Mouse (Mus musculus): ENCODE results near the gene 1110051M20Rik.

DNA sequence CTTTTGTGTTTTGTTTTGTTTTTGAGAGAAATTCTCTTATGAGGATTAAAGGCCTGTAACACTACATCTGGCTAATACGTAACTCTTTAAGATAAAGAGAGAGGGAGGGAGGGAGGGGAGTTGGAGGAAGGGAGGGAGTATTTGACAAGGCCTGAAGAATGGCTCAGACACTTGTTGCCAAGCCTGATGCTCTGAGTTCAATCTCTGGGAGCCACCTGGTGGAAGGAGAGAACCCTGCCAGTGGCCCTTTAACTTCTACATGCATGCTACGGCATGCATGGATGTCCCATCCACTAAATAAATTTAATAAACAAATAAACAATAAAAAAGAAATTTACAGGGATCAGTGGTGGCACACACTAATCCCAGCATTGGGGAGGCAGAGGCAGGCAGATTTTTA, 142.7 kb downstream of the 1110051M20Rik start:
- TF ChIP-seq CTCF (IDR thresholded peaks at IDR 0.05; ENCODE audit: borderline replicate concordance, insufficient read depth, low read depth, low read length) (no peak), POLR2A (IDR thresholded peaks at IDR 0.05; ENCODE audit: borderline replicate concordance, insufficient read depth, low read length) (no peak)

Measured in cerebellum, adult 2 months (tissue).